Mouse (Mus musculus) liver (tissue): ENCODE measurements at regions not wholly inside any gene's neighbourhood (a gene's known extent, or its start where the extent isn't known, plus 50 kb on each side); places are given as distances from the start of the nearest gene placed in this dataset.
A peak's percentile ranks its signal among the peaks of the same experiment; 100 is the strongest.

Experiments used
- DNase-seq: peaks from one replicate; pipeline ENCODE4 v3.0.0-alpha.2; 2020; ENCODE audit warnings: mixed read lengths

DNA sequence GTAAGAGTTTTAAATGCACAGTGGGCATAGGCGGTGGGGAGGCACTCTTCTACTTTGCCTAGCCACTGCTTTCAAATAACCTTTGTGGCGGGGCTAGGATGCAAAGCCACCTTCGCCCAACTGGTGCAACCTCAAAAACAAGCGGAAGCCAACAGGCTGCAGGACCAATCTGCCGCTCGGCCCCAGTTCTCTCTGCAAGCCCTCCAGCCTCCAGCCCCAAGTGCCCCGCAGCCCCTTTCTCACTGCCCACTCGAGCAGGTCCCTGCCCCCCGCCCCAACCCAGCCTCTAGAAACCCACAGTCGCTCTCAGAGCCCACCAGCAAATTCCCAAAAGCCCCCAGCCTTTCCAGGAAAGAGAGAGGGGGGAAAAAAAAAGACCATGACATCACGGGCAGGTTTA is 89.6 kb upstream of the Ssbp2 start:
- DNase-seq = peak; percentile 58

DNA sequence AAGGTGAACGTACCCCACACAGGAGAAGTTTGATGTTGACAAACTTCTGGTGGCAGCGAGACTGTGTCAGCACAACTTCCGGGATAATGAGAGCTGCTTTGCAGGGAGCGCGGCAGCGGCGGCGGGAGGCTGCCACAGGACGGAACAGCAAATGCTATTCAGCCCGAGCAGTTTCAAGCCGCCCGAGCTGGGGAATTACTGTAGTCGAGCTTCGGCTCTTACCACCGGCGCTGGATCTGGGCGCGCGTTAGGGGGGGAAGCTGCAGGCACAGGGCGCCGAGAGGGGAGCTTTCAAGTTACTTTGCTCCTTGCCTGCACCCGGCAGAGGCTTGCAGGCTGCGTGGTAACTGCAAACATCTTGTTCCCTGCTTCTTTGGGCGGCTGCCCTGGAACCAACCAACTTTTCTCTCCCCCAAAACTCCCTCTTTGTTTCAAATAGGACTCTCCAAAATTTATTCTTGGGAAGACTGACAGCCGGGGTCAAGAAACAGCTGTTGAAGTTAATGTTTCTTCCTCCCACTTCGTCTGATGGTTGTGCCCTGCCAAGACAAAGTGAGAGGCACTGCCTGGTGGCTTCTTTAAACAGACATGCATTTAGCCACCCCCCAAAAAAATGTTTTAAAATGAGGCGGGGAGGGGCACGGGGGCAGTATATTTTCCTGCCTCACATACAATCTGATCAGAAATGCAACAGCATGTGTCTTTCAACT is 89.0 kb upstream of the Ssbp2 start:
- peak; percentile 90 for DNase-seq

DNA sequence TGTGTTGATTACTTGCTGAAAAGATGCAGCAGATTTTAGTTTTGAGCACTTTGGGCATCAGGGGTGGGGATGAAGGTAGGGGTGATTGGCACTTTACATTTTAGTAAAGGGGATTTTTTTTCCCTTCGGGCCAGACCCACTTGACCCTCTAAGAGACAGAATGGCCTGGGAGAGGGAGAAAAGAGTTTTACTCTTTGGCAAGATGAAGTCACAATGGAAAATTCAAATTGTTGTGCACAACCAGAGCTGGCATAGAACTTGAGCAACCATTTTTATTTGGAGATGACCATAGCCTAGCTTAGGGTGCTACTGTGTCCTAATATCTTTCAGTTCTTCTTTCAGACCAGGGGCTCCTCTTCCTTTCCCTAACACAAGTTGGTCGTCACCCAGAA is 88.5 kb upstream of the Ssbp2 start:
- DNase-seq = no peak

DNA sequence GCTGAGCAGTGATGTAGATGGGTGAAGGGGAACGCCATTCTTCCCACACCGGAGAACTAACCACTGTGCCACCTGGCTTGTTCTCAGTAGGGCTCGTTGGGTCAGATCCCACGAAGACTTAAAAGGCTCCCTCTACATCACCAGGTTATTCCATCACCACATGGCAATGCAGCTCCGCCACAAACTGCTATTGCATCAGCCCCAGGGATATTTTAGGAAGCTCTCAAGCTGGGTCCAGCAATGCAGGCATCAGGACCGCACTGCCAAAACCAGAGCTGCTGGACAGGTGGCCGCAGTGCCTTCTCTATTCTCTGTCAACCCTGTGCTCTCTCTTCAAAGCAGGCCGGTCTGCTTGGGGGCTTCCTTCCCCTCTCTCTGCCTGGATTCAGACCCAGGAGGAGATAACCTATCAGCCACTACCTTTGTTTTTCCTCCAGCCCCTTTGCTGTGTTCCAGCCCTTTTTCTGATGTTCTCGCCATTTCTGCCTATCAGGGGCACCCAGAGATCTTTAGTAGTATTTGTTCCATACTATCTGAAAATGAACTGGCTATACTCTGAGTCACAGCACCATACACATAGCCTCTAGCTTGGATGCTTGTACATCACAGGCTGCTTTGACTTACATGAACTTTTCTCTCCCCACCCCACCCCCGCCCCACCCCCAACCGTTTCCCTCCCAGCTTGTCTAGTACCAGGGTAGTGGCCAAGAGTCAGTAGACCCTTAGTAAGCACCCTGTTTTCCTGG is 87.8 kb upstream of the Ssbp2 start:
- no peak for DNase-seq

DNA sequence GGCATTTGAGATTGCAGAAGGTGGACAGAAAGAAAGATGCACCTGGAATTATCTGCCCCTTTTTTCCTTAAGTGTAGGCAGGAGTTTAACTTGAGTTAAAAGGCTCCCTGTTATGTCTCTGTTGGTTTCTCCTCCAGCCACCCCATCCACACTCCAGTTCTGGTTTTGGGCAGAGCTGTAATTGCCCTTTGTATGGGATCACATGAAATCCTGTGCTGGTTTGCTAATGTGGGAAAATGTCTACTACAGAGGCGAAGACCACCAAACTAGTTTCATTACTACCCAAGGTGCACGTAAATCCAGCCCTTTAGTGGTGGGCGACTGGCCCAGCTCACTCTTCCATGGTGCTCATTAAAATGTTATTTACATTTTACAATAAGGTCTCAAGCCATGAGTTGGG is 85.9 kb upstream of the Ssbp2 start:
- DNase-seq = no peak

DNA sequence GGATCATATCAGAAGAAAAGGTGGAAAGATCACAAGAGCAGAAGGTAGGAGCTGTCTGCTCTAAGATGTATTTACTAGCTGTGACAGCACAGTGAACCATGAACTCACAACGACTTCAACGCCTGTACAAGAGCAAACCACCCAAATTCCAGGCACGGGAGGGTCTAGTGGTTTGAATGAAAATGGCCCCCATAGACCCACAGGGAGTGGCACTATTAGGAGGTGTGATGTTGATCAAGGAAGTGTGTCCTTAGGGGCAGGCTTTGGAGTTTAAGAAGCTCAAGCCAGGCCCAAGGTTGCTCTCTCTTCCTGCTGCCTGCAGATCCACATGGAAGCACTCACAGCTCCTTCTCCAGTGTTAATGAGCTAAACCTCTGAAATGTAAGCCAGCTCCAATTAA is 83.5 kb upstream of the Ssbp2 start:
- no peak for DNase-seq

DNA sequence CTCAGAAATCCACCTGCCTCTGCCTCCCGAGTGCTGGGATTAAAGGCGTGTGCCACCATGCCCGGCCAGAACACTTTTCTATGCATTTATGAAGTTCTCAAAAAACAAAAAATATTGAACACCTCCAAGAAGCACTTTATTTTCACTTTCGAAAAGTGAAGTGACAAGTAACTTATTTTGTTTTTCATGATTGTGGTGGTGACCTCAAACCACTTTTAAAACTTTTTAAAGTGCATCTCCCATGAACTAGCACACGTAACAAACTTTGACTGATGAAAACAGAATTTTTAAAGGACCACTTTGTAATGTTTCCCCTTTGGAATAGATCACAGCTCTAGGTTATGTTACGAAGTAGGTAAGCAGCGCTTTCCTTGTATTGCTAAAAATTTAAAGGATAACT is 82.7 kb upstream of the Ssbp2 start:
- no peak for DNase-seq

DNA sequence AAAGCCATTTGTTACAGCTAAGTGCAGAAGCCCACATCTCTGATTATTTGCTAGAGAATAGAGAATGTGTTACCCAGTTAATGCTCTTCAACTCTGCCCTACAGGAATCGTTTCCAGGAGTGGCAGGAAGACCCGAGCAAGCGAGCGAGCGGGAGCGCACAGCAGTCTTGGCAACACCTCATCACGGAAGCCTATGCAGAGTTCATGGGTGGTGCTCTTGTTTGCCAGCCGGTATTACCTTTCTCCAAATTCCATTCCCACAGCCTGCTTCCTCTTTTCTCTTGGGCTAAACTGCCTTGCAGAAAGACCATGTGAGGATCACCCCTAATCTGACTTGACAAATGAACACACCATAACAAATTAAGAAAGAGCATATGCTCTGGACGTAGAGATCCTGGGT is 82.1 kb upstream of the Ssbp2 start:
- no peak for DNase-seq

DNA sequence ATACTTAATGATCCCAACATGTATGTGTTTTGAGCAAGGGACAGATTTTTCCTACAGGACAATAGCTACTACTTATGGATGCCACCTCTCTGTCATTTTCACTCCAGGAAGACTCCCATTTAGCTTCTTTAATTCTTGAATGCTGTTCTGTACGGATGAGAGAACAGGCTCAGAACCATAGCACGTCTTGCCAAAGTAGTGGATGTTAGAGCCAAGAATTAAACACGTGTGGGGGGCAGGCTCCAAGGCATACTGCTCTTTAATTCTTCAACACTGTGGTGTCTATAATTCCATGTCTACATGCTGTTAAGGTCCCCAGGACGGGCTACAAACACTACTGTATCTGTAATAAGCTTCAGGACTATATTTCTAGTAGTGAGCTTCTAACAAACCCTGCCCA is 74.7 kb upstream of the Ssbp2 start:
- DNase-seq = no peak

DNA sequence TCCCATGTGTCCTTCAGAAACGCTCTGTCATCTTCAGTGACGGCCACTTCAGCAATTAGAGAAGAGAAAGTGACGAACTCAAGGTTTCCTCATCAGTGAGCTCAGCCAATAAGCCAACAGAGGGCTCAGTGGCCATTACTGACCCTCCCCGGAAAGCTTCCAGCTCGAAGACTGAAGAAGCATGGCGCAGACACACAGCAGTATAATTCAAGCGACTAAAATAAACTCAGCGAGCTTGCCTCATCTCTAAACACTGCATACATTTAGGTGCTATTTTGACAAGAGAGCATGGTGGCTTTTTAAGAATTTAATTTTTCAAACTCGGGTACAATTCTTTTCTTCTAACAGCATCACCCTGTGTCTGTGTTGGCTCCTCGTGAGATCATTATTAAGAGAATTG is 72.2 kb upstream of the Ssbp2 start:
- no peak for DNase-seq

DNA sequence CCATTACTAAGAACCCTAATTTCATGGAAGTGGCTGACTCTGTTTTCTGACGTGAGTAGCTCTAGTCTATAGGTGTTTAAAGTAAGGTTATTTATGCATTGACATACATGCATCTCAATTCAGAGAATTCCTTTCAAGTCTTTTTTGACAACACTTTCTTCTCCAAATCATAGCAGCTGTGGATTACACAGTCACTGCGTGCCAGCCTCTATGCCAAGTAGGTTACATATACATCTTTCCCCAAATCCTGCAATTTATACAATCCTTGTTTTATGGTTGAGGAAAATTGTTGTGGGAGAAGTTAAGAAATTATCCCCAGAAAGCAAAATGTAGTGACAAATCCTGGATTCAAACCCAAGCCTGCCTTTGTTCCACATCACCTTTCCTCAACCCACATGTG is 56.5 kb upstream of the Ssbp2 start:
- DNase-seq = no peak

DNA sequence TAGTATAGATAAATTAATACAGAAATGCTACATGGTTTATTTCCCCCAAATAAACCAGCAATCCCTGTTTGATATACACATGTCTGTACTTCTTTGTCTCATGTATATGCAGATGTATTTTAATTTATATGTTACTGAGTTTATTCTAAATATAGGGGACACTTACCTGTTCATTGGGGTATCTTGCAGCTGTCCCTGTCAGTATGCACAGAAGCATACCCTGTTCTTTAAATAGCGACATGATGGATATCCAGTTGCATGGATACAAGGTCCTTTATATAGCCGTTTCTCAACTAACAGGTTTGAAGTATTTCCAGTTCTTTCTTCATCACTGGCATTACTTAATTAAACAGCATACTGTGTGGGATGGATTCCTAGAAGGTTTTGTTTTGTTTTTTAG is 55.1 kb upstream of the Ssbp2 start:
- DNase-seq = no peak

DNA sequence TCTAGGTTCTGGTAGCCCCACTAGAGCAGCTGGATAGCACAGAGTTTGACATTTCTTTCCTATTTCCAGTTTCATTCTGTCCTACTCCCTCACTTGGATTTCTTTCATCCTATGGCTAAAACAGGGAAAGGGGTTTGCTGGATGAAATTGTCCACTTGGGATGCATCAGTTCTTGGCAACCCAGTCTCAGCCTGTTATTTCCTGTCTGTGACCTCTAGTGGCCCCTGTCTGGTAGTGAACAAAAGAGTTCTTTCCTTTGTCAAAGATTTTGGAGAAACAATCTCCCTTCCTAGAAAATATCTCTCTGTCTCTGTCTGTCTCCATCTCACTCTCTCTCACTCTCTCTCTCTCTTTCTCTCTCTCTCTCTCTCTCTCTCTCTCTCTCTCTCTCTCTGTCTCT is 50.0 kb upstream of the Ssbp2 start:
- no peak for DNase-seq
